Mouse (Mus musculus) liver, adult 2 months (tissue): ENCODE results near the gene Stxbp4. TPM values are rescaled to one million over a fixed set of nuclear protein-coding genes. Genes with fewer than 3 reads are reported as not detected.

Source experiments
- DNase-seq: peaks from one replicate; pipeline ENCODE4 v3.0.0-alpha.2; 2011; ENCODE audit warnings: low read depth, low spot score; ENCODE audit errors: extremely low read depth
- H3K27ac ChIP-seq: fragments of 200-500 bp; replicated peaks from 2 replicates; pipeline ENCODE4 v1.5.1; 2012; ENCODE audit warnings: low read depth, mild to moderate bottlenecking, control low read depth, inconsistent platforms, low read length; ENCODE audit not compliant: insufficient read depth
- H3K27me3 ChIP-seq: fragments of 200-500 bp; 2 replicates; pipeline ENCODE4 v1.6.1; 2012; ENCODE audit warnings: mild to moderate bottlenecking, moderate library complexity, low read length, inconsistent platforms; ENCODE audit not compliant: control insufficient read depth, insufficient read depth
- H3K36me3 ChIP-seq: fragments of 200-500 bp; 2 replicates; pipeline ENCODE4 v1.6.1; 2012; ENCODE audit warnings: low read length, inconsistent platforms; ENCODE audit not compliant: control insufficient read depth, insufficient read depth
- H3K4me1 ChIP-seq: fragments of 200-500 bp; 2 replicates; pipeline ENCODE4 v1.6.1; 2011; ENCODE audit warnings: low read length; ENCODE audit not compliant: control insufficient read depth, insufficient read depth
- H3K4me3 ChIP-seq: fragments of 200-500 bp; 2 replicates; pipeline ENCODE4 v1.5.1; 2011; ENCODE audit warnings: low read depth, mild to moderate bottlenecking, control low read depth, low read length, moderate library complexity; ENCODE audit not compliant: insufficient read depth
- H3K79me2 ChIP-seq: fragments of 200-500 bp; 2 replicates; pipeline ENCODE4 v1.6.1; 2012; ENCODE audit warnings: inconsistent platforms, mild to moderate bottlenecking, low read length, moderate library complexity; ENCODE audit not compliant: control insufficient read depth, insufficient read depth
- H3K9ac ChIP-seq: fragments of 200-500 bp; 2 replicates; pipeline ENCODE4 v1.6.1; 2012; ENCODE audit warnings: low read depth, mild to moderate bottlenecking, control low read depth, inconsistent platforms, low read length
- CTCF ChIP-seq: fragments of 200-500 bp; IDR thresholded peaks from 2 replicates; pipeline ENCODE4 v1.5.1; 2011; ENCODE audit warnings: low read depth, low read length, control low read depth
- POLR2A ChIP-seq: fragments of 200-500 bp; IDR thresholded peaks from 2 replicates; pipeline ENCODE4 v1.6.1; 2011; ENCODE audit warnings: low read length, control low read depth; ENCODE audit not compliant: insufficient read depth; ENCODE audit errors: extremely low read depth
- WGBS: fragments of 180-500 bp; shearing (Covaris S2); methylation state at CpG from one replicate; pipeline ENCODE4 v1.1.7; 2018; 5-methylcytosine and 5-hydroxymethylcytosine counted together
- polyA plus RNA-seq: library from polyadenylated mRNA; depleted of rRNA; stranded (reverse); fragments of >200 nt; gene quantifications from 2 replicates; pipeline ENCODE4 v1.2.3, GENCODE M21; 2012
- total RNA-seq: library from RNA; depleted of rRNA; stranded (reverse); fragments of >200 nt; gene quantifications from 2 replicates; pipeline ENCODE4 v1.2.3, GENCODE M21; 2014

Stxbp4 gene
- total and polyA plus RNA-seq, 2 experiments = 0.62 to 1.8 TPM

- Histone ChIP-seq H3K4me1 (no peaks in the 10 kb centered on the region), H3K27me3 (no peaks in the 10 kb centered on the region), H3K4me3 (no peak overlapping the region), H3K79me2 (no peaks in the 10 kb centered on the region), H3K9ac (no peak overlapping the region), H3K27ac (no peak overlapping the region), H3K36me3 (no peaks in the 10 kb centered on the region; the same call in 1 of the 2 replicates)
- TF ChIP-seq CTCF (no peak), POLR2A (no peak)
- DNase-seq = no peak
- WGBS = 93% methylated on average over 1 of the region's 1 CpGs
These were observed 42.1 kb downstream of the Stxbp4 start for GRCm38 (mm10) chr11:90595826-90596225.

DNA sequence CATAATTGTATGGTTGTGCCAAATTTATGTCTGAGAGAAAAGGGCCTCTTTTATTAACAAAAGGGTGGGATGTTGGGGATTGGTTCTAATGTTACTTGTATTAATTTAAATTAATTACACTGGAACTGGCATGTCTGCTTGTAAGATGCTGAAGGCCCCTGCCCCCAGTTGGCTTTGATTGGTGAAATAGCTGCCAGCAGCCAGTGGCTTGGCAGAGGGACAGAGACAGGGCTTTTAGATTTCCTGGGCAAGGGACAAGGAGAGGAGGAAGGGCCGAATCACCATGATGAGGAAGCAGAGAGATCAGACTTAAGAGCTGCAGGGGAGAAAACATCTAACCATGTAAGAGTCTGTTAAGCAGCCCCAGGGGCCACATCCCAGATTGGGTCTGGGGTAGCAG, 46.9 kb downstream of the Stxbp4 start:
- 85% methylated on average over 1 of the region's 1 CpGs for WGBS
- Histone ChIP-seq H3K27me3 (no peaks in the 10 kb centered on the region), H3K79me2 (no peaks in the 10 kb centered on the region), H3K4me1 (no peaks in the 10 kb centered on the region), H3K9ac (no peak overlapping the region), H3K4me3 (no peak overlapping the region), H3K27ac (no peak overlapping the region), H3K36me3 (no peaks in the 10 kb centered on the region; the same call in 1 of the 2 replicates)
- no peak for DNase-seq
- TF ChIP-seq POLR2A = no peak
- no peak for TF ChIP-seq CTCF

- 66% methylated on average over 8 of the region's 8 CpGs for WGBS
- no peaks in the 10 kb centered on the region; the same call in 1 of the 2 replicates for H3K36me3 ChIP-seq
- DNase-seq = peak; percentile 21
- H3K27ac ChIP-seq = no peak overlapping the region
- no peaks in the 10 kb centered on the region for H3K4me1 ChIP-seq
- no peak overlapping the region for H3K9ac ChIP-seq
- TF ChIP-seq POLR2A (no peak), CTCF (no peak)
- H3K27me3 ChIP-seq = no peaks in the 10 kb centered on the region
- no peak overlapping the region for H3K4me3 ChIP-seq
- H3K79me2 ChIP-seq = no peaks in the 10 kb centered on the region
These were observed 51.7 kb downstream of the Stxbp4 start for GRCm38 (mm10) chr11:90586203-90586602.

DNA sequence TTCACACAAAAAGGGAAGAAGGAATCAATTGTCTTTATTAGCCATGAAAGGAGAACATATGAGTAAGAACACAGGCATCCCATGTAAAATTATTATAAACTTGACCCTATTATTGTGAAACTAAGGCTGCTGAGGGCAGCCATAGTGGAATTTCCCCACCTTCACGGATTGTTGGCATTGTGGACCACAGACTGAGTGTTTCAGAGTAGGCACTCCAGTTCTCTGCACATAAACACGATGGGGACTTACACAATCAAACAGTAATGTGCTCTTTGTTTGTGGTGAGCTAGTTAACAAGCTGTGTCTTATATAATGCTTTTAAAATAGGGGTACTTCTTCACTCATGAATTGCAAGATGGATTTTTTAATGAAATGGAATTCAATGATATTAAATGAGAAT, 52.1 kb downstream of the Stxbp4 start:
- no peak for DNase-seq
- no peaks in the 10 kb centered on the region for H3K79me2 ChIP-seq
- no peaks in the 10 kb centered on the region for H3K36me3 ChIP-seq
- no peak overlapping the region for H3K27ac ChIP-seq
- TF ChIP-seq POLR2A (no peak), CTCF (no peak)
- no peak overlapping the region for H3K9ac ChIP-seq
- no peak overlapping the region for H3K4me3 ChIP-seq
- 84% methylated on average over 2 of the region's 2 CpGs for WGBS
- no peaks in the 10 kb centered on the region for H3K4me1 ChIP-seq
- no peaks in the 10 kb centered on the region for H3K27me3 ChIP-seq

GRCm38 (mm10) chr11:90577057-90577780, 60.7 kb downstream of the Stxbp4 start:
- TF ChIP-seq POLR2A (no peak), CTCF (no peak)
- 90% methylated on average over 7 of the region's 7 CpGs for WGBS
- no peak for DNase-seq

GRCm38 (mm10) chr11:90576282-90576972, 61.5 kb downstream of the Stxbp4 start:
- TF ChIP-seq POLR2A (no peak), CTCF (no peak)
- H3K36me3 ChIP-seq = no peaks in the 10 kb centered on the region
- H3K4me3 ChIP-seq = no peak overlapping the region
- no peak for DNase-seq
- WGBS = 91% methylated on average over 8 of the region's 8 CpGs
- no peaks in the 10 kb centered on the region for H3K79me2 ChIP-seq
- H3K27ac ChIP-seq = no peak overlapping the region
- no peaks in the 10 kb centered on the region for H3K4me1 ChIP-seq
- H3K27me3 ChIP-seq = no peaks in the 10 kb centered on the region
- no peak overlapping the region for H3K9ac ChIP-seq

More at GRCm38 (mm10) chr11:90577057-90577780, 60.7 kb downstream of the Stxbp4 start:
- no peaks in the 10 kb centered on the region for H3K27me3 ChIP-seq
- no peak overlapping the region for H3K4me3 ChIP-seq
- H3K79me2 ChIP-seq = no peaks in the 10 kb centered on the region
- H3K27ac ChIP-seq = no peak overlapping the region
- no peak overlapping the region for H3K9ac ChIP-seq
- H3K4me1 ChIP-seq = no peaks in the 10 kb centered on the region
- H3K36me3 ChIP-seq = no peaks in the 10 kb centered on the region
